Mouse (Mus musculus): ENCODE measurements around the gene Cyp1a2.

The Cyp1a2 gene

DNA sequence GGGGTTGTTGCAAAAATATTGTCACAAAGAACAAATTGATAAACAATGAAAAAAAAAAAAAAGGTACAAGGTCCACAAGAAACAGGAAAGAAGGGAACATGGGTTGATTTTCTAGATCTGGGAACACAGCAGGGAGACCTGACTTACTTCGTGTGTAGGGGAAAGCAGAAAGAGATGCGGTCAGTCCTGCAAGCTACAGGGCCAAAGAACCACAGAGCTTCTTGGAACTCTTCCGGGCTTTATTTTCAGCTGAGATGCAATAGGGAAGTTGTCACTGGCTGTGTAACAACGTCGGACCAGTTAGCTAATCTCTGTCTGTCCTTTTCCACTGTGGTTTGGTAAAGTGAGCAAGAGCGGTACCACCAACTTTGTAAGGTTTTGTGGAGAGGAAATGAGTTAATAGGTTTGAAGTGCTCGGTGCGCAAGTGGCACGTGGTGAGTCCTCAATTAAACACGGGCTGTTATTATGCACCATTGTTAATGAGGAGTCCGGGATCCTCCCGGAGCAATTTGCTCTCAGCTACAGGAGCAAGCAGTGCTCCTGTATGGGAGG lies 36.9 kb downstream of the Cyp1a2 start:
- DNase-seq (ENCODE audit: low spot score), result no peak

DNA sequence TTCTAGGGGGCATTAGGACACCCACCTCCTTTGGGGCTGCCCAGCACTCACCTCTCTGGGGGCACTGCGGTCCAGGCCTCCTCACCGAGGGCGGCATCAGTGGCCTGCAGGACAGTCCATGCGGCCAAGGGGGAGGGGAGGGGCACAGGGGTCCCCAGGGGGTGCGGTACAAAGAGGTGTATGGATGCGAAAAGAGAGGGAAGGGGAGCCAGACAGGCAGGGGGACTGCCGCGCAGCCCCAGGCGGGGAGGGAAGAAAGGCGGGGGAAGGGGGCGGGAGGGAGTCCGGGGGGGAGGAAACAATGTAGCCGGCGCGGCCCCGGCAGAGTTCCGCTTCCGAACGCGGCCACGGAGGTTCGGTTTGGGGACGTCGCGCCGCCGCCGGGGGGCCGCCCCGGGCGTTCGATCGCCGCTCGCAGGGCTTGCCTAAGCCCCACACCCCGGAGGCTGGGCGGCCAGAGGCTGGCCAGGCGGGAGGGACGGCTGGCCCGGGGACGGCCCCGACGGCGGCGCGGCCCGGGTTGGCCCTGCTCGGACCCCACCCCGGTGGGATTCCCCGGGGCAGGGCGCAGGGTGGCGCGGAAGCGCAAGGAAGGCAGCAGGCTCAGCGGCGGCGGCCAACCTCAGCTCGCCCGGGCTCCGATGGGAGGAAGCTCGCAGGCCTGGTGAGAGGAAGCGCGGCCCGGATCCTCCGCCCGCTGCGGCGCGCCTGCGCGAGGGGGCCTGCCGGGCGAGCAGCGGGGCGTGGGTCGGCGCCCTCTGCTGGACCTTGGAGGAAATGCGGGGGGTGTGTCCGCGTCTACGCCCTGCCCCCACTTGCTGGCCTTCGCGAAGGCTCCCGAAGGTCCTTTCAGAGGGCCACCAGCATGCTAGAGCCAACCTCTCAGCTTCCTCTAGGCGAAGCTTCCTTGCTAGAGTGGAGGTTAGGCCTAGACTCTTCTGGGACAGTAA lies 38.3 kb downstream of the Cyp1a2 start:
- DNase-seq (ENCODE audit: low spot score), result peak; percentile 81

DNA sequence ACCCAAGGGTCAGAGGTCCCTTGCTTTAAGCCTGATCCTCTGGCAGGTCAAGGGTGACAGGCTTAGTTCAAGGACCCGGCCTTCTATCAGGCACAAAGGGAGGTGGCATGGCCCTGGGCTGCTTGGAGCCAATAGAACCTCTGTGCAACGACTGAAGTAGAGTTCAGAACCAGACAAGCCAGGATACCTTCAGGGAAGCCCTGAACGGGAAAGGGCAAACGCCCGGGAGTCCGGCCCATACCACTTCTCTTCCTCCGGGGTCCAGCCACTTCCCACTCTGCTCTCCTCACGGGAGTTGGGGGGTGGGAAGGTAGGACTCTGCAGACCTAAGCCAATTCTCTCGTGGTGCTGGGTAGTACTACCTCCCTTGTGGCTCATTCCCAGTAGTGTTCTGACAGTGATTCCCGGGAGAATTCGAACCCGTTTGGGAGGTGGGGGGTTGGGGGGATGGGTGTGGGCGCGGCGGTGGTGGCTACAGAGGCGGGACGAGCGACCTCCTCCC lies 39.0 kb downstream of the Cyp1a2 start:
- no peak for DNase-seq (ENCODE audit: low spot score)

DNA sequence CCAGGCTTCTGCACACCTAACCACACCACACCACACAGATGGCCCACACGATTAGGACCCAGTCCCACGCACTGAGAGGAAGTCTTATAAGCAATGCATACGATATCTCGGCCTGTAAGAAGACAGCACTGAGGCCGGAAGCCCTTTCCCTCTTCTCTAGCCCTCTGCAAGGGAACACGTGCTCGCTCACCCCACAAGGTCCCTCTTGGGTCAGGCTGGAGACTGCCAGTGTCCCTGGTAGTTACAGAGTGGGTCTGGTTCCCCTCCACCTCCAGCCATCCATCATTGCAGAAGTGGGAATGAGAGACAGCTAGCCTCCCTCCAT lies 39.7 kb downstream of the Cyp1a2 start:
- DNase-seq (ENCODE audit: low spot score), result no peak

DNA sequence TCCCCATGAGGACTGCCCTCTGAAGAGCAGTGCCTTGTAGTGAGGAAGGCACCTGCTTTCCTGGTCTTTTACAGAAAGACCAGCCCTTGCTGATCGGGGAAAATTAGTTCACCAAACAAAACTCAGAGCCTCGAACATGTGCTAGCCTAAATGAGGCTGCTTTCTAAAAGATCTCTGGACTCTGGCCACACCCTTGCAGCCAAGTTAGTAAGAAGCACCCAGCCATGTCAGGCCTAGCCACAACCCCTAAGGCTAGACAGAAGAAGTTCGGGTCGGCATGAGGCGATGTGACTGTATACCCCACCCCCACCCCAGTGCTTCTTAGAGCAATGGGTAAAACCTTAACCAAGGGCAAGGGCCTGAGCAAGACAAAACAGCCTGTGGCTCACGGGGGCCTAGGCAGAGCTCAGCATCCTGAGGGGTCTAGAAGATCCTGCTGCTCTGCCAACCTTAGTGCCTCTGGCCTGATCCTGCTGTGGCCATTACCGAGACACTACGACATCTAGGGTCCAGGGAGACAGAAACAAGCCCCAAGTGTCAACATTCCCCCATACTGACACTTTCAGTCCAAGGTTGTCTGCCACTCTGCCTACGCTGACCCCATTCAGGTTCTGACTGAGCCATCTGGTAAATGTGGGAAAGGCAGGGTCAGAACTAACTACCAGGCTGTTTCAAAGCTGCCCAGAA lies 40.2 kb downstream of the Cyp1a2 start:
- no peak for DNase-seq (ENCODE audit: low spot score)

DNA sequence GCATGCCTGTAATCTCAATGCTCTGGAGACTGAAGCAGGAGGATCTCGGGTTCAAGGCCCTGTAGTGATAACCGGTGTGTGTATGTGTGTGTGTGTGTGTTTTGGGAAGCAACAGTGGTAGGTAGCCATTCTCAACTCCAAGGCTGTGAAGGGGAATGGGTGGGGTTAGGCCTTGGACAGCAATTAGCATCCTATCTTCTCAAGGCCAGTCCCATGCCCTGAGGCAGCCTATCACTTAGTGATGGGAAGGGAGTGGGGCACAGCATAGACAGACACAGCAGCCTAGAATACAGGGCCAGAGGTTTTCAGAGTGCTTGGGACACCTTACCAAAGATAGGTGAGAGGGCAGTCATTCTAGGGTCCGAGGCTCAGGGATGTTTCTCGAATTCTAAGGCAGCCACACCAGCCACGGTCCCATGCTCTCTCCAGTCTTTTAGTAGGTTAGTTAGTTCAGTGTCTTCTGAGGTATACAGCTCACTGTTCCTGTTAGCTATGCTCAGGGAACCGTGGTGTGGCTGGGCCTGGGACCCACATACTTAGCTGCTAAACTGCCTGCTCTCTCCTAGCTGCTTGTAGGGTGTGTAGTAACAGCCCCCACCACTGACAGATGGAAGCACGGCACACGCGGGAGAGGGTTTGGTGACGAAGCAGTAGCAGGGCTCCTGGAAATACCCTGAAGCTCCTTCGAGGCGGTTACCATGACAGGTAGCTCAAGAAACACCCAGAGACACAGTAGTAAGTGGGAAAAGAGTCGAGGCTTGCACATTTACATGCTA lies 41.5 kb downstream of the Cyp1a2 start:
- no peak for DNase-seq (ENCODE audit: low spot score)

DNA sequence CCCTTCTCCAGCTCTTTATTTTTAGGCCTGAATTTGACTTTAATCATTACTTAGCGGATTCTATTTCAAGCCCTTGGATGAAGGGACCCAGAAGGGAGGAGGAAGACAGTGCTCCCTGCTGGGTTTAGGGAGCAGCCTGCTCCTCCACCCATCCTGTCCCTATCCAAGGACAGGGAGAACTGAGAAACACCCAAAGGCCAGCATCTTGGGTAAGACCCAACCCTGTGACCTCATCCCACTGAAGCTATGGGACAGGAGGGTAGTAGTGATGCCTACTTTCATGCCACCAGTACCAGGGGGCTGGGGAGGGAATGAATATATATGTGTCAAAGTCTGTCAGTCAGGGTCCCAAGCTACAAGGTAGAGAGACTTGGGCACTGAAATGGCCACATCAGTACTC lies 42.5 kb downstream of the Cyp1a2 start:
- DNase-seq (ENCODE audit: low spot score), result no peak

DNA sequence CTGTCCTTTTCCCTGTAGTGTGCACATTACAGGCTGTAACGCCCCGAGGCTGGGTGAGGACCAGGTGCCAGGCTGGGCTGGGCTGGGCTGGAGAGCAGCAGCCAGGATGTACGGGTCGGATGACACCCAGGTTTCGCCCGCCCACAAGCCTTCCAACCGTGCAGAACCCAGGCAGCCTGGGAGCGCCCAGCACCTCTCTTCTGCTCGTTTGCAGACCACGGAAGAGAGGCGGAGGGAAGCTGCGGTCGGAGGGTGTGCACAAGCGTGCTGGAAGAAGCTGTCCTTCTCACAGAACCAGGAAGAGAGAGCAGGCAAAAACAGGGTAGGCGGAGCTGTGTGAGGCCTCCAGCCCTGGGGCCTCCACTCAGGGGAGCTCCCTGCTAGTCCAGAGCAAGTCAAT lies 43.1 kb downstream of the Cyp1a2 start:
- no peak for DNase-seq (ENCODE audit: low spot score)

DNA sequence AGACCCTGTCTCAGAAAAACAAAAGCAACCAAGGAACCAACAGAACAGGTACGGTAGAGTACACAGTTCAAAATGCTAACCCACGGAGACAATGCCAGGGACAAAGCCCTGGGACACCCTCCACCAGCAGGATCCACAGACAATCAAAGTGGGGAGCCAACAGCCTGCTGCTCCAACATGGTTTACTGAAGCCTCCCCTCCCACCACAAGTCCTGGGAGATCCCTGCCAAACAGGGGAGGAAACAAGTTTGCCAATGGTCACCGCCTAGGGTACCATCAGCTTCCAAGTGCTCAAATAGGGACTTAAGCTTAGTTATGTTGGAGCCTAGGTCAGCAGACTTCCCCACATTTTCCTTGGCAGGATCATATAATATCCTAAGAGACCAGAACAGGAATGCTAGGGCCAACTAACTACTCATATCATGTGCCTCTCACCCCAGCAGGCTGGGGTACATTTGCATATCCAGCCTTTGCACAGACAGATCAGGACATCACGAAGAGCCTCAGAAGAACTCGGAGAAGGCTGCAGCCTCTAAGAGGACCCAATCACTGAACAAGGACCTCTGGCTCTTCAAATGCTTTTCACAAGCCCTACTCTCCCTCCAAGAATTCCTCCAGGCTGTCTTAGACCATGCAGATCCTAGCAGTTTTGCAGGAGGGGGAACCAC lies 43.7 kb downstream of the Cyp1a2 start:
- DNase-seq (ENCODE audit: low spot score), result no peak

DNA sequence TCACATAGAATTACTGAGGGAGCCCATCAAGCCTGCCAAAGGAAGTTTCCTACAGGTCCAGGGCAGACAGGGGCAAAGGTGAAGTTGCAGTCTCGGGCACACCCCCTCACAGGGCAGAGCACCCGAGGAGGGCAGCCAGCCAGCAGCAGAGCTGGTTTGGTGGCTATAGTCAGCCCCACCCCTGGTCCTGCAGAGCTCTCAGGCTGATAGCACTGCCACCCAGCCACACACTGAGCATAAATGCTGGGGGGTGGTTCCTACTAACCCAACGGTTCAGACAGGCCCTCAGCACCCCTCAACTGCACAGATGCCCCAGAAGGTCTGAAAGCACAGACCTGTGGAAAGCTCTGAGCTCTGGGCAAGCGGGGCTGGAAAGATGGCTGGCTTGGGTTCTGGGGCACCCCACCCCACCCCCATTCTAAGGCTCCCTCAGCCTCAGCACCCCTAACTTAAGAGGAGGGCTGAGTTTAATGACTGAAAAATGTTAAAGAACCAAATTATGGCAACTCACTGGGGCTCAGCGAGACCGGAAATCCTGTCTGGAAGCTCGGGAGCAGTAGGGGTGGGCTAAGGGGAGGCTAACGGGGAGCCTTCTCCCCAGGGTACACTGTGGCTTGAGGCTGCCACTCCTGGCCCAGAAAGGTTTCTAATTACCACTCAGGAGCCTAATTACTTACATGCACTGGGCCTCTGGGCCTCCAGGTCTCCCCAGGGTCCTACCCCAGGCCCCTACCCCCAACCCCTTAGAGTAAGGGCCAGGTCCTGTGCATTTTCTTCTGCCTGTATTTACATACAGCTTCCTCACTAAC lies 44.6 kb downstream of the Cyp1a2 start:
- no peak for DNase-seq (ENCODE audit: low spot score)

DNA sequence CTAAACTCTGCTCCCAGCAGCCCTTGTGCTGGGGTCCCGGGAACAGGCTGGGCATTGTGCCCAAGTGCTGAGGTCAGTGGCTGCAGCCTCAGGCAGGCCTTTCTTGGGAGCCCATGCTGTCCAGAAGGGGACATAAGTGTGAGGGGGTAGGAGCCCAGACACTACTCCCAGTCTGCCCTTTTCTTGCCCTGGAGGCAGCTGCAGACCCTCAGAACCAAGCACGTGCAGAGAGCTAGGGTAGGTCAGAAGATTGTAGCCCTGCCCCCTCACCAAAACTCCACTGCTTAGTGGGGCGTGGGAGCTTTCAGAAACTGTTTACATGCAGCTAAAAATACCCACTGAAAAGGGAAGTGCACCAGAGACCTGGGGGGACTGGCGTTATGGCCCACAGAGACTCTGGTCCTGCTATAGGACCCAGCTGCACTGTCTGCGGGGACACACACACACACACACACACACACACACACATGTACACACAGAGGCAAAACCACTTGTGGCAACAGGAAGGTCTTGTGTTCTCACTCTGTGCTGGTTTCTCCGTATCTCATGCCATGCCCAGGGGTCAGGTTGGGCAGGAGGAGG lies 45.7 kb downstream of the Cyp1a2 start:
- DNase-seq (ENCODE audit: low spot score), result no peak

DNA sequence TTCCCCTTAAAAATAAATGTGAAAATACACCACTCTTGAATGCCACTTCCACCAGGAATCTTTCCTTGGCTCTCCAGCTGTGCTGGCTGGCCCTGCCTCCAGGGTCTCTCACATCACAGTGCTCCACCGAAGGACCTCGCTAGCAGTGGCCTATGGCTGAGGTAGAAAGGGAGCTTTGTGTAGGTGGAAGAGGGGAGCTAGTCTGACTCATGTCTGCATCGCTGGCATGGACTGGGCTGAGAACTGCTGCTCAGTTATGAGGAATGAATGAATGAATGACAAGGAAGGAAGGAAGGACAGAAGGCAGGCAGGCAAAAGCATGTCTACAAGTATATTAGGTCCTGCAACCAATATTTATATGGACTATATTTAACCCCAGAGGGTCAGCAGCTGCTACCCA lies 46.2 kb downstream of the Cyp1a2 start:
- DNase-seq (ENCODE audit: low spot score), result no peak

DNA sequence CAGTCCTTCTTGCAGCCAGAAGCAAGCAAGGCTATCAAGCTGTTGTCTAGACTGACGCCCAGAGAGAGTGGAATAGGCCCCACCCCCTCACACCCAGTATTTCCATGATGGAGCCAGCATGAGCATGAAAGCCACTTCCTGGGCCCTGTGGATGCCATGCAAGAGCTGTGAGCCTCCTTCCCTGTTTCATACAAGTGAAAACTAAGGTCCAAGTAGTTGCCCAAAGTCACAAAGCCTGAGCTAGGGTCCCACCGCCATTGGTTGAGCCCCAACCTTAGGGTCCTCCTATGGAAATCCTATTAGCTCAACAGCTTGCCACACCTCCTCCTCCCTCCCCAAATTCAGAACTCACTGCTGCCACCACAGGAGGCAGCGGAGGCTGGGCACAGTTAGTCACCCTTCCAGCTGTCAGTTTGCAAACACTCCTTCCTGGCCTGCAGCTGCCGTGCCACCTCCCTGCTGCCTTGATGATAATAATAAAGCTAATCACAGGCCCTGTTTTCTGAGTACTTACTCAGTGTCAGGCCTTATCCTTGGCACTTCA lies 50.0 kb downstream of the Cyp1a2 start:
- no peak for DNase-seq (ENCODE audit: low spot score)

DNA sequence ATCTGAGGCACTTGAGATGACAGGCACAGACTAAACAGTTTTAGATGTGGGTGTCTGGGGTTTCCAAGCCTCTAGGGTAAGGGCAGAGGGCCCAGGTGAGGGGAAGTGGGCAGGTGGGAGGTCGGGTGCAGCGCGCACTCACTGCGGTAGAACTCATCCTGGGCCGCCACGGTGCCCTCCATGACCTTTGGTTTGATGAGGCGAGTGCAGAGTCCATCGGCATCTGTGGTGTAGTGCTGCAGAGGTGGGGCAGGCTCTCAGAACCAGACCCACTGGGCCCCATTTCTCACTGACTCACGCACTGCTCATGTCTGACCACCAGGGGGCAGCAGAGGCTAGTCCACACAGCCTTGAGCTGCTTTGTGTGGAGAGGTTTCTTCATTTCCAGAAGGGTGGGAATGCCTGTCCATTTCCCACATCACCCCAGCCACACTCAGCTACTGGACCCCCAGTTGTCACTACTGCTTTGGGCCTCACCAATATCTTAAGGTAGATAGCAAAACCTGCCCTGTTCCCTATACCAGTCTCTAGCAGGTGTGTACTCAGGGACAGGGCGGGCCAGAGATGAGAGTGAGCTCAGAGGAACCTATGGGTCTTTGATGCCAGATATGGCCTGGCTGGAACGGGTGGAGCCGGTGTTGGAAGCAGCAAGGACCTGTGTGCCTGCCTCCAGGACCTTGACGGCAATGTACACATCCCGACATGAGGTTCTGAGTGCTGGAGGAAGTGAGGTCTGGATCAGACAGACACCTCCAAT lies 54.2 kb downstream of the Cyp1a2 start:
- no peak for DNase-seq (ENCODE audit: low spot score)

DNA sequence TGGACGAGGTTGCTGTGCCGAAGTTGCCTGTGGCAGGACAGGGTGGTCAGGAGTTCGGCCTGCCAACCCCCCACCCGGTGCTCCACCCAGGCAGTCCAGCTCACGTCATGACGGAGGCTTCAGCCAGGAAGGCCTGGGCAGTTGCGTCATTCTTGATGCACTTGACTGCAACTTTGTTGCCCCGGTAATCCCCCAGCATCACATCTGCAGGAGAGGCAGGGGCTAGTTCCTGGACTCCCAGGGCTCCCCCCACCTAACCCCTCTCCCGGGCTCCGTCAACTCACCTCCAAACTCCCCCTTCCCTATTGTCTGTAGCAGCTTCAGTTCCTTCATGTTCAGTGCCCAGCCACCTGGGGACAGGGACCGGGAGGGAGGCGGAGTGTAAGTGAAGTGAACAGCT lies 54.8 kb downstream of the Cyp1a2 start:
- no peak for DNase-seq (ENCODE audit: low spot score)

DNA sequence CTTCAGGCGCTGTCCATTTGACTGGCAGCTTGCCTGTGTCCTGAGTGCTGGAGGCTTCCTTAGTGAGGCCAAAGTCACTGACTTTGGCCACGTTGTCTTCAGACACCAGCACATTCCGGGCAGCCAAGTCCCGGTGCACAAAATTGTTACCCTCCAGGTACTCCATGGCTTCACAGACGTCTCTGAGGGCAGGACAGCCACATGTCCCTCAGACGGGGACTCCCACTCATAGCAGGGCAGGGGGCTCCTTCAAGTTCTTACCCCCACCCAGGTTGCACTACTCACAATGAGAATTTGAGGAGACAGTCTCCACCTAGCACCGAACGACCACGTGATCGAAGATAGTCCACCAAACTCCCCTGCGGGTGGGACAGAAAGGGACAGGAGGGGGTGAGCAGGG lies 55.6 kb downstream of the Cyp1a2 start:
- DNase-seq (ENCODE audit: low spot score), result no peak

DNA sequence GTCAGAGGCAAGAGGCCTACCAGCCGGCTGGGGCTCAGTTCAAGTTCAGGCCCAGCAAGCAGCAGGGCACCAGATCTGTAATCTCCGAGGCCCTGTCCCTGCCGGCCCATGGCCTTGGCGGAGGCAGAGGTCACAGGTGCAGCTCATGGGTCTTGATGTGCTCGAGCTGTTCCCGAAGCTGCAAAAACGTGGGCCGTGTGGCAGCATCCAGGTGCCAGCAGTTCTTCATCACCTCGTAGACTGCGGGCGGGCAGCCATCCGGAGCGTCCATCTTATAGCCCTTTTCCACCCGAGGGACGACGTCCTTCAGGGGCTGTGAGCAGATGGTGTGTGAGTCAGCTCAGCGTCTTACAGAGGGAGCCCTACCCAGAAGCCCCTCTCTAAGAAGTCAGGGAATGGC lies 56.3 kb downstream of the Cyp1a2 start:
- DNase-seq (ENCODE audit: low spot score), result no peak
